Mouse (Mus musculus) ES-Bruce4 (cell line): ENCODE data around the gene Krt90.

Source experiments
- CTCF ChIP-seq: IDR thresholded peaks from one replicate; pipeline ENCODE4 v1.8.1; 2011; ENCODE audit warnings: low read depth, low read length
- EP300 ChIP-seq: IDR thresholded peaks from 2 replicates; pipeline ENCODE4 v1.6.1; 2011; ENCODE audit warnings: low read depth, low read length; ENCODE audit not compliant: insufficient read depth
- POLR2A ChIP-seq: IDR thresholded peaks from one replicate; pipeline ENCODE4 v1.8.1; 2011; ENCODE audit warnings: low read length; ENCODE audit not compliant: insufficient read depth

DNA sequence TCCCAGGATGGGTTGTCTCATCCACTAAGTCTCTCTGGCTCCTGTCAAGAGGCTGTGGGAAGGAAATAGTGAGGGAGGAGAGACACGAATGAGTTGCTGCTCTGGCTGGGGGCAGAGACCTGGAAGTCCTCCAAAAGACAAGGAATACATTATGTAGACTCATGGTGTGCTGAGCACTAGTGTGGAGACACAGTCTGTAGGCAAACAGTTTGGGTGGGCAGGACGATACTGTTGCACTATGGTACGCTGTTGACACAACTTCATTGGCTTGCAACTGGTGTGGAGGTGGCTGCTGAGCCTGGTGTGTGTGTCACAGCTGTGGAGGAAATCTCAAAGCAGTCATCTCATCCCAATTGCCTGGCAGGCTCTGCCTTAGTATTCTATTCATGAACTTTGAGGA lies 19.0 kb upstream of the Krt90 start:
- TF ChIP-seq CTCF (no peak), POLR2A (no peak), EP300 (no peak)
